Mouse (Mus musculus) layer of hippocampus, adult 6 months (tissue): ENCODE results near the gene Tmco3. TPM values are rescaled to one million over a fixed set of nuclear protein-coding genes. Genes with fewer than 3 reads are reported as not detected.

Experiments used
- long read RNA-seq, 2 experiments: library from polyadenylated mRNA; unstranded; transcript quantifications; one replicate each; pipeline ENCODE4 v2.0.0; 2019 to 2020
- polyA plus RNA-seq: library from polyadenylated mRNA; unstranded; fragments of <200 nt; fragmentation: Nextera tagmentation; gene quantifications from 2 replicates; pipeline ENCODE4 v1.2.3, GENCODE M21; 2021

Gene Tmco3
- polyA plus RNA-seq: 26.9 and 27.5 TPM in 2 replicates
- long read RNA-seq, experiment 1, full-length matches to known transcripts: 23 of 67 reads
- long read RNA-seq, experiment 1, partial matches to known transcripts: 16 of 67 reads
- long read RNA-seq, experiment 1, other reads (novel, unspliced or antisense): 28 of 67 reads
- long read RNA-seq, experiment 2, full-length matches to known transcripts: 91 of 265 reads
- long read RNA-seq, experiment 2, partial matches to known transcripts: 16 of 265 reads
- long read RNA-seq, experiment 2, other reads (novel, unspliced or antisense): 158 of 265 reads

GRCm38 (mm10) chr8:13287692-13288623 lies at the start of gene Tmco3, which contains the start of gene Dcun1d2:
Gene Tmco3 (plus strand): TSS chr8:13288190.
Gene Dcun1d2 (minus strand): TSS chr8:13288131.

GRCm38 (mm10) chr8:13254019-13254418 lies 34.0 kb upstream of the Tmco3 start, which contains the start of gene Adprhl1:
Gene Adprhl1 (minus strand): TSS chr8:13254162.

GRCm38 (mm10) chr8:13338255-13338860 lies 50.4 kb downstream of the Tmco3 start, which contains the start of gene Tfdp1:
Gene Tfdp1 (plus strand): TSS chr8:13338751.

Other genes starting within 250 kb of the Tmco3 start
- gene Proz, start 227.3 kb upstream of the Tmco3 start, polyA plus RNA-seq: 0.93 and 1.0 TPM in 2 replicates
- 15.1 and 16.8 TPM in 2 replicates for gene Pcid2, start 182.7 kb upstream of the Tmco3 start, polyA plus RNA-seq
- gene Cul4a, start 182.6 kb upstream of the Tmco3 start, polyA plus RNA-seq: 35.6 and 37.3 TPM in 2 replicates
- 264 and 344 TPM in 2 replicates for gene Lamp1, start 129.0 kb upstream of the Tmco3 start, polyA plus RNA-seq
- 3.8 and 5.3 TPM in 2 replicates for gene Grtp1, start 87.6 kb upstream of the Tmco3 start, polyA plus RNA-seq
- gene Adprhl1, start 34.0 kb upstream of the Tmco3 start, polyA plus RNA-seq: not detected in 2 replicates
- gene Dcun1d2, start 59 bp upstream of the Tmco3 start, polyA plus RNA-seq: 20.3 and 22.2 TPM in 2 replicates
- 34.3 and 41.7 TPM in 2 replicates for gene Tfdp1, start 50.6 kb downstream of the Tmco3 start, polyA plus RNA-seq
- not detected in 2 replicates for gene Atp4b, start 108.6 kb downstream of the Tmco3 start, polyA plus RNA-seq
- not detected in 2 replicates for gene Grk1, start 116.9 kb downstream of the Tmco3 start, polyA plus RNA-seq
- 6.6 and 8.3 TPM in 2 replicates for gene Tmem255b, start 147.0 kb downstream of the Tmco3 start, polyA plus RNA-seq
- gene Gas6, start 206.3 kb downstream of the Tmco3 start, polyA plus RNA-seq: 42.9 and 67.0 TPM in 2 replicates